Mouse (Mus musculus): ENCODE measurements around the gene Gnaq.

DNA sequence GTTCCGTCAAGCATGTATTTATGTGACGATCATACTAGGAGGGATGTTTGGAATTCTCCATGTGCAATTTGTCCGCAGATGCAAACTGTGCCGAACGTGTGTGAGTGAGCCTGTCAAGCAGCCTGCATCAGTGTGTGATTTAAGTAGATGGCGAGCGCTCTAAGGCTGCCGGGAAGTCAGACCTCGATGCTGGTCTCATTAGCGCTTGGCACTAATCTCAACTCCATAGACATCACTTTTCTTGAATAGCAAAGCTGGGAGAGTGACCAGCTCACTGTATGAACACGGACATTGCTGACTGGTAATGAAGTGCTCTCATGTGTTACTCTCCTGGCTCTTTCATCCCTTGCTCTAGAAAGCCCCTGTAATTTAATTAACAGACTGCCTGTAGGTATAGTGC is 252.3 kb downstream of the Gnaq start:
- no peak for TF ChIP-seq CTCF (IDR thresholded peaks at IDR 0.05; ENCODE audit: insufficient read depth, low read length)
- TF ChIP-seq POLR2A (IDR thresholded peaks at IDR 0.05; ENCODE audit: borderline replicate concordance, extremely low read depth, low read depth, low read length): no peak

Measured in lung, adult 2 months (tissue).